Mouse (Mus musculus): ENCODE data around the gene Pigu.
A peak's percentile ranks its signal among the peaks of the same experiment; 100 is the strongest.

The Pigu gene

GRCm38 (mm10) chr2:155284647-155285046 lies 72.6 kb downstream of the Pigu start:
- DNase-seq, result no peak

- DNase-seq, result no peak
Measured at GRCm38 (mm10) chr2:155283793-155284192, 73.4 kb downstream of the Pigu start.

- DNase-seq, result no peak
Measured at GRCm38 (mm10) chr2:155280116-155280515, 77.1 kb downstream of the Pigu start.

- DNase-seq, result no peak
Measured at GRCm38 (mm10) chr2:155279163-155279562, 78.1 kb downstream of the Pigu start.

GRCm38 (mm10) chr2:155278361-155278760 lies 78.9 kb downstream of the Pigu start:
- DNase-seq, result no peak

GRCm38 (mm10) chr2:155277721-155278120 lies 79.5 kb downstream of the Pigu start:
- DNase-seq, result no peak

GRCm38 (mm10) chr2:155276621-155277175 lies 80.5 kb downstream of the Pigu start:
- peak; percentile 73 for DNase-seq

GRCm38 (mm10) chr2:155276195-155276594 lies 81.0 kb downstream of the Pigu start, which contains the start of gene Map1lc3a:
Map1lc3a (plus strand) TSS chr2:155276297.
- DNase-seq, result peak; percentile 96

GRCm38 (mm10) chr2:155273603-155274002 lies 83.6 kb downstream of the Pigu start:
- DNase-seq, result no peak

- no peak for DNase-seq
Measured at GRCm38 (mm10) chr2:155272396-155273170, 84.6 kb downstream of the Pigu start.

- DNase-seq, result peak; percentile 15
Measured at GRCm38 (mm10) chr2:155271957-155272356, 85.3 kb downstream of the Pigu start.

- DNase-seq, result no peak
Measured at GRCm38 (mm10) chr2:155266896-155267295, 90.3 kb downstream of the Pigu start.

- no peak for DNase-seq
Measured at GRCm38 (mm10) chr2:155265526-155265925, 91.7 kb downstream of the Pigu start.

GRCm38 (mm10) chr2:155249588-155249987 lies 107.6 kb downstream of the Pigu start:
- no peak for DNase-seq

GRCm38 (mm10) chr2:155248718-155249117 lies 108.5 kb downstream of the Pigu start:
- DNase-seq, result no peak

- no peak for DNase-seq
Measured at GRCm38 (mm10) chr2:155248206-155248605, 109.0 kb downstream of the Pigu start.

GRCm38 (mm10) chr2:155246231-155246630 lies 111.0 kb downstream of the Pigu start:
- DNase-seq, result no peak

GRCm38 (mm10) chr2:155242296-155242855 lies 114.9 kb downstream of the Pigu start:
- no peak for DNase-seq

- DNase-seq, result no peak
Measured at GRCm38 (mm10) chr2:155240915-155241314, 116.3 kb downstream of the Pigu start.

- peak; percentile 5 for DNase-seq
Measured at GRCm38 (mm10) chr2:155237276-155237675, 120.0 kb downstream of the Pigu start.

GRCm38 (mm10) chr2:155236362-155236992 lies 120.8 kb downstream of the Pigu start, which contains the start of gene Dynlrb1:
Dynlrb1 (plus strand) TSS chr2:155236533.
- DNase-seq, result peak; percentile 97

GRCm38 (mm10) chr2:155235746-155236361 lies 121.4 kb downstream of the Pigu start:
- peak; percentile 86 for DNase-seq

Measured in embryo, embryonic 11 days (tissue).